Mouse (Mus musculus) heart, postnatal 0 days (tissue): Measurements from ENCODE around the gene Crygd. TPM values are rescaled to one million over a fixed set of nuclear protein-coding genes. Genes with fewer than 3 reads are reported as not detected.

ENCODE experiments used
- ATAC-seq: fragments of 200-750 bp; cut with Nextera tagmentation; 2 replicates; pipeline ENCODE4 v1.8.0; 2017; ENCODE audit warnings: low read depth, moderate number of reproducible peaks, moderate library complexity; ENCODE audit not compliant: insufficient read depth
- DNase-seq: peaks from one replicate; pipeline ENCODE4 v3.0.0-alpha.2; 2016; ENCODE audit warnings: low spot score
- H3K27ac ChIP-seq: fragments of 300-500 bp; sonication (generic); 2 replicates; pipeline ENCODE4 v1.5.1; 2014; ENCODE audit warnings: low read depth, mild to moderate bottlenecking
- H3K27me3 ChIP-seq: fragments of 300-500 bp; sonication (generic); 2 replicates; pipeline ENCODE4 v1.6.1; 2014; ENCODE audit warnings: low read length, mixed read lengths; ENCODE audit not compliant: control insufficient read depth, insufficient read depth
- H3K36me3 ChIP-seq: fragments of 300-500 bp; sonication (generic); replicated peaks from 2 replicates; pipeline ENCODE4 v1.6.1; 2014; ENCODE audit warnings: low read length, mixed read lengths; ENCODE audit not compliant: control insufficient read depth, insufficient read depth
- H3K4me1 ChIP-seq: fragments of 300-500 bp; sonication (generic); 2 replicates; pipeline ENCODE4 v1.6.1; 2014; ENCODE audit warnings: antibody characterized with exemption; ENCODE audit not compliant: control insufficient read depth, insufficient read depth
- H3K4me2 ChIP-seq: fragments of 300-500 bp; sonication (generic); 2 replicates; pipeline ENCODE4 v1.6.1; 2014; ENCODE audit warnings: low read depth, mild to moderate bottlenecking, low read length, moderate library complexity
- H3K4me3 ChIP-seq: fragments of 300-500 bp; sonication (generic); 2 replicates; pipeline ENCODE4 v1.5.1; 2014; ENCODE audit warnings: low read depth, low read length
- H3K9ac ChIP-seq: fragments of 300-500 bp; sonication (generic); replicated peaks from 2 replicates; pipeline ENCODE4 v1.6.1; 2014; ENCODE audit warnings: low read depth, low read length, mixed read lengths
- H3K9me3 ChIP-seq: fragments of 300-500 bp; sonication (generic); replicated peaks from 2 replicates; pipeline ENCODE4 v1.6.1; 2016; ENCODE audit warnings: low read length; ENCODE audit not compliant: control insufficient read depth
- CTCF ChIP-seq: IDR thresholded peaks from 2 replicates; pipeline ENCODE4 v1.5.1; 2016; ENCODE audit warnings: antibody characterized with exemption, control low read depth, low read depth
- EP300 ChIP-seq: IDR thresholded peaks from 2 replicates; pipeline ENCODE4 v1.6.1; 2016; ENCODE audit warnings: antibody characterized with exemption, low read depth
- WGBS: fragments of 180-500 bp; shearing (Covaris S2); extraction: QIAGEN DNeasy Blood & Tissue Kit; methylation state at CpG from one replicate; pipeline ENCODE4 v1.1.7; 2014; 5-methylcytosine and 5-hydroxymethylcytosine counted together
- polyA plus RNA-seq: library from polyadenylated mRNA; unstranded; fragments of >200 nt; fragmentation: Nextera tagmentation; extraction: Ambion mirVana; gene quantifications from 2 replicates; pipeline ENCODE4 v1.2.1, GENCODE M21; 2015
- total RNA-seq: library from RNA; depleted of rRNA; stranded (reverse); fragments of >200 nt; gene quantifications from 2 replicates; pipeline ENCODE4 v1.2.3, GENCODE M21; 2014; ENCODE audit warnings: low replicate concordance

Gene Crygd
- total and polyA plus RNA-seq, 2 experiments from 2014 or later, result not detected

GRCm38 (mm10) chr1:65088567-65089356, 25.5 kb upstream of the Crygd start:
- Histone ChIP-seq H3K27me3 (no peaks in the 10 kb centered on the region), H3K9ac (no peak overlapping the region), H3K4me3 (no peak overlapping the region), H3K4me2 (no peak overlapping the region), H3K36me3 (no peaks in the 10 kb centered on the region), H3K4me1 (no peaks in the 10 kb centered on the region), H3K9me3 (no peaks in the 10 kb centered on the region), H3K27ac (no peak overlapping the region)
- ATAC-seq (no peak), DNase-seq (no peak)
- WGBS, result 55% methylated on average over 6 of the region's 6 CpGs
- TF ChIP-seq CTCF (no peak), EP300 (no peak)

- Histone ChIP-seq H3K4me3 (no peak within 1 kb of the TSS), H3K27ac (no peak within 1 kb of the TSS), H3K9ac (no peak within 1 kb of the TSS), H3K36me3 (no peaks in the 10 kb centered on the region), H3K4me1 (no peaks in the 10 kb centered on the region), H3K9me3 (no peaks in the 10 kb centered on the region), H3K4me2 (no peak within 1 kb of the TSS), H3K27me3 (no peaks in the 10 kb centered on the region)
- ATAC-seq (no peak), DNase-seq (no peak)
- WGBS, result 44% methylated on average over 7 of the region's 7 CpGs
- TF ChIP-seq CTCF, result no peak
- TF ChIP-seq EP300, result no peak
These were observed 18.9 kb upstream of the Crygd start, which contains the start of gene Crygb for GRCm38 (mm10) chr1:65082188-65082587. Crygb (minus strand) TSS chr1:65082288.

GRCm38 (mm10) chr1:65075607-65076006, 12.4 kb upstream of the Crygd start:
- no peak overlapping the region for H3K4me3 ChIP-seq
- no peak overlapping the region for H3K27ac ChIP-seq
- H3K4me2 ChIP-seq, result no peak overlapping the region
- H3K27me3 ChIP-seq, result no peaks in the 10 kb centered on the region
- DNase-seq (peak; percentile 36), ATAC-seq (no peak)
- TF ChIP-seq CTCF, result peak; percentile 42
- no peak for TF ChIP-seq EP300
- WGBS, result 9% methylated on average over 5 of the region's 5 CpGs
- H3K4me1 ChIP-seq, result no peaks in the 10 kb centered on the region
- H3K36me3 ChIP-seq, result no peaks in the 10 kb centered on the region
- H3K9me3 ChIP-seq, result no peaks in the 10 kb centered on the region
- H3K9ac ChIP-seq, result no peak overlapping the region

GRCm38 (mm10) chr1:65073589-65073988, 10.3 kb upstream of the Crygd start, which contains the start of gene Crygc:
Crygc (minus strand) TSS chr1:65073689.
- Histone ChIP-seq H3K4me3 (no peak within 1 kb of the TSS), H3K27ac (no peak within 1 kb of the TSS), H3K27me3 (no peaks in the 10 kb centered on the region), H3K4me2 (no peak within 1 kb of the TSS), H3K36me3 (no peaks in the 10 kb centered on the region), H3K9me3 (no peaks in the 10 kb centered on the region), H3K4me1 (no peaks in the 10 kb centered on the region), H3K9ac (no peak within 1 kb of the TSS)
- ATAC-seq (no peak), DNase-seq (no peak)
- TF ChIP-seq EP300 (no peak), CTCF (no peak)
- WGBS, result 72% methylated on average over 6 of the region's 6 CpGs

- ATAC-seq, result no peak
- no peaks in the 10 kb centered on the region for H3K4me1 ChIP-seq
These were observed 4.6 kb upstream of the Crygd start for GRCm38 (mm10) chr1:65067842-65068241.

GRCm38 (mm10) chr1:65064201-65064600, 949 bp upstream of the Crygd start:
- WGBS, result 89% methylated on average over 15 of the region's 15 CpGs

More at GRCm38 (mm10) chr1:65067842-65068241, 4.6 kb upstream of the Crygd start:
- no peak overlapping the region for H3K4me2 ChIP-seq
- H3K4me3 ChIP-seq, result no peak overlapping the region
- no peaks in the 10 kb centered on the region for H3K27me3 ChIP-seq
- DNase-seq, result no peak
- TF ChIP-seq CTCF, result no peak
- H3K27ac ChIP-seq, result no peak overlapping the region
- H3K9ac ChIP-seq, result no peak overlapping the region
- H3K9me3 ChIP-seq, result no peaks in the 10 kb centered on the region
- H3K36me3 ChIP-seq, result no peaks in the 10 kb centered on the region

More at GRCm38 (mm10) chr1:65064201-65064600, 949 bp upstream of the Crygd start:
- H3K36me3 ChIP-seq, result no peaks in the 10 kb centered on the region
- TF ChIP-seq CTCF (no peak), EP300 (no peak)
- no peak overlapping the region for H3K9ac ChIP-seq
- H3K4me1 ChIP-seq, result no peaks in the 10 kb centered on the region
- no peak overlapping the region for H3K4me3 ChIP-seq
- H3K27ac ChIP-seq, result no peak overlapping the region
- ATAC-seq, result no peak
- no peaks in the 10 kb centered on the region for H3K9me3 ChIP-seq
- no peak overlapping the region for H3K4me2 ChIP-seq
- no peak for DNase-seq
- H3K27me3 ChIP-seq, result no peaks in the 10 kb centered on the region
